Mouse (Mus musculus) testis, postnatal 10 days (tissue): ENCODE data around the gene Afp.

Experiments used
- DNase-seq: peaks from one replicate; pipeline ENCODE4 v3.0.0; 2021; ENCODE audit warnings: low spot score

Afp gene

GRCm38 (mm10) chr5:90507411-90507949 lies 16.9 kb downstream of the Afp start:
- no peak for DNase-seq

- DNase-seq: no peak
Measured at GRCm38 (mm10) chr5:90509828-90510592, 19.5 kb downstream of the Afp start.

- no peak for DNase-seq
Measured at GRCm38 (mm10) chr5:90512288-90512955, 21.9 kb downstream of the Afp start.

- DNase-seq: no peak
Measured at GRCm38 (mm10) chr5:90515561-90515960, 25.0 kb downstream of the Afp start.

GRCm38 (mm10) chr5:90518356-90519100 lies 28.0 kb downstream of the Afp start, which contains the start of gene Afm:
TSS of gene Afm (plus strand) at chr5:90518932.
- no peak for DNase-seq

- DNase-seq: no peak
Measured at GRCm38 (mm10) chr5:90551191-90551590, 60.7 kb downstream of the Afp start.

- DNase-seq: no peak
Measured at GRCm38 (mm10) chr5:90556052-90556451, 65.5 kb downstream of the Afp start.
